Mouse (Mus musculus): ENCODE measurements around the gene Klf12.

Klf12 gene

GRCm38 (mm10) chr14:100284119-100284860, at the start of gene Klf12:
Klf12 (minus strand) TSS chr14:100284679.
- DNase-seq: peak; percentile 88

- no peak for DNase-seq
Observed at GRCm38 (mm10) chr14:100333369-100333768, 48.9 kb upstream of the Klf12 start.

GRCm38 (mm10) chr14:100328602-100329276, 44.3 kb upstream of the Klf12 start:
- DNase-seq: no peak

GRCm38 (mm10) chr14:100324303-100324702, 39.8 kb upstream of the Klf12 start:
- no peak for DNase-seq

GRCm38 (mm10) chr14:100322012-100322411, 37.5 kb upstream of the Klf12 start:
- no peak for DNase-seq

GRCm38 (mm10) chr14:100316780-100317179, 32.3 kb upstream of the Klf12 start:
- DNase-seq: no peak

GRCm38 (mm10) chr14:100314099-100314498, 29.6 kb upstream of the Klf12 start:
- no peak for DNase-seq

- DNase-seq: no peak
Observed at GRCm38 (mm10) chr14:100300905-100301304, 16.4 kb upstream of the Klf12 start.

GRCm38 (mm10) chr14:100298892-100299291, 14.4 kb upstream of the Klf12 start:
- DNase-seq: no peak

GRCm38 (mm10) chr14:100286586-100287241, 2.2 kb upstream of the Klf12 start:
- DNase-seq: peak in 1 of 2 experiments; percentile 37

- DNase-seq: peak; percentile 88 to 92
Observed at GRCm38 (mm10) chr14:100285656-100286585, 1.4 kb upstream of the Klf12 start.

GRCm38 (mm10) chr14:100284861-100285655, 579 bp upstream of the Klf12 start:
- DNase-seq: peak; percentile 87 to 93

- DNase-seq: peak; percentile 34 to 55
Observed at GRCm38 (mm10) chr14:100283411-100284118, 914 bp downstream of the Klf12 start.

GRCm38 (mm10) chr14:100282651-100283050, 1.8 kb downstream of the Klf12 start:
- no peak for DNase-seq

- DNase-seq: peak; percentile 34 to 40
Observed at GRCm38 (mm10) chr14:100281734-100282133, 2.7 kb downstream of the Klf12 start.

- no peak for DNase-seq
Observed at GRCm38 (mm10) chr14:100274179-100274578, 10.3 kb downstream of the Klf12 start.

- peak; percentile 49 to 62 for DNase-seq
Observed at GRCm38 (mm10) chr14:100260531-100260930, 23.9 kb downstream of the Klf12 start.

GRCm38 (mm10) chr14:100243046-100243445, 41.4 kb downstream of the Klf12 start:
- peak in 1 of 2 experiments; percentile 43 for DNase-seq

GRCm38 (mm10) chr14:100239874-100240273, 44.6 kb downstream of the Klf12 start:
- no peak for DNase-seq

- peak; percentile 70 to 80 for DNase-seq
Observed at GRCm38 (mm10) chr14:100236757-100237156, 47.7 kb downstream of the Klf12 start.

GRCm38 (mm10) chr14:100235746-100236145, 48.7 kb downstream of the Klf12 start:
- no peak for DNase-seq

Measured in kidney, postnatal 36 days (tissue).